Mouse (Mus musculus) brain, embryonic 14.5 days (tissue): ENCODE data around the gene Rbm14.

Source experiments
- CTCF ChIP-seq: fragments of 200-500 bp; IDR thresholded peaks from 2 replicates; pipeline ENCODE4 v1.5.1; 2012; ENCODE audit warnings: inconsistent platforms, mild to moderate bottlenecking, moderate library complexity, borderline replicate concordance; ENCODE audit not compliant: insufficient read depth, insufficient read length; ENCODE audit errors: extremely low read depth
- POLR2A ChIP-seq: fragments of 200-500 bp; IDR thresholded peaks from 2 replicates; pipeline ENCODE4 v1.6.1; 2012; ENCODE audit warnings: mild to moderate bottlenecking, inconsistent platforms, borderline replicate concordance; ENCODE audit not compliant: poor library complexity, insufficient read depth, insufficient read length, severe bottlenecking; ENCODE audit errors: extremely low read depth

- TF ChIP-seq CTCF (no peak), POLR2A (no peak)
These were observed 38.6 kb downstream of the Rbm14 start for GRCm38 (mm10) chr19:4772785-4773184.
